Mouse (Mus musculus): ENCODE measurements around the gene Igf1. TPM values are rescaled to one million over a fixed set of nuclear protein-coding genes. Genes with fewer than 3 reads are reported as not detected.

Gene Igf1
- 12.9 and 16.0 TPM in 2 replicates for polyA plus RNA-seq (2015; fragmentation: Nextera tagmentation; extraction: Ambion mirVana)

- Histone ChIP-seq H3K9ac (ENCODE audit: low read depth, low read length) (no peak within 1 kb of the TSS), H3K4me2 (ENCODE audit: low read depth, low read length) (no peak within 1 kb of the TSS), H3K27ac (ENCODE audit: low read length) (no peak within 1 kb of the TSS), H3K27me3 (ENCODE audit: control insufficient read depth, insufficient read depth, low read depth, low read length) (peaks cover 7% of the 10 kb centered on the region), H3K4me1 (ENCODE audit: control insufficient read depth, low read depth, low read length) (no peaks in the 10 kb centered on the region; the same call in 1 of the 2 replicates), H3K9me3 (replicated peaks; ENCODE audit: control insufficient read depth, low read length) (no peaks in the 10 kb centered on the region; the same call in 1 of the 2 replicates), H3K36me3 (ENCODE audit: control insufficient read depth, insufficient read depth) (no peaks in the 10 kb centered on the region), H3K4me3 (ENCODE audit: low read depth, low read length) (no peak within 1 kb of the TSS)
- ATAC-seq (ENCODE audit: low read depth): no peak
- 11% methylated on average over 5 of the region's 5 CpGs for WGBS (ENCODE audit: insufficient replicate concordance)
These were observed at the start of gene Igf1 for GRCm38 (mm10) chr10:87858013-87858806. Gene Igf1 (plus strand): TSS chr10:87858265.

GRCm38 (mm10) chr10:87812157-87813072 is 45.6 kb upstream of the Igf1 start:
- Histone ChIP-seq H3K9me3 (replicated peaks; ENCODE audit: control insufficient read depth, low read length) (no peaks in the 10 kb centered on the region), H3K9ac (ENCODE audit: low read depth, low read length) (no peak overlapping the region), H3K36me3 (ENCODE audit: control insufficient read depth, insufficient read depth) (no peaks in the 10 kb centered on the region), H3K27ac (ENCODE audit: low read length) (no peak overlapping the region), H3K27me3 (ENCODE audit: control insufficient read depth, insufficient read depth, low read depth, low read length) (no peaks in the 10 kb centered on the region), H3K4me3 (ENCODE audit: low read depth, low read length) (no peak overlapping the region), H3K4me2 (ENCODE audit: low read depth, low read length) (no peak overlapping the region), H3K4me1 (ENCODE audit: control insufficient read depth, low read depth, low read length) (no peaks in the 10 kb centered on the region)
- 43% methylated on average over 8 of the region's 8 CpGs for WGBS (ENCODE audit: insufficient replicate concordance)
- ATAC-seq (ENCODE audit: low read depth): no peak

GRCm38 (mm10) chr10:87813073-87813590 is 44.9 kb upstream of the Igf1 start:
- ATAC-seq (ENCODE audit: low read depth): no peak
- WGBS (ENCODE audit: insufficient replicate concordance): 26% methylated on average over 3 of the region's 3 CpGs
- no peak overlapping the region for H3K27ac ChIP-seq (ENCODE audit: low read length)
- H3K9me3 ChIP-seq (replicated peaks; ENCODE audit: control insufficient read depth, low read length): no peaks in the 10 kb centered on the region
- no peak overlapping the region for H3K4me2 ChIP-seq (ENCODE audit: low read depth, low read length)
- H3K27me3 ChIP-seq (ENCODE audit: control insufficient read depth, insufficient read depth, low read depth, low read length): no peaks in the 10 kb centered on the region
- no peak overlapping the region for H3K9ac ChIP-seq (ENCODE audit: low read depth, low read length)
- H3K4me3 ChIP-seq (ENCODE audit: low read depth, low read length): no peak overlapping the region
- no peaks in the 10 kb centered on the region for H3K36me3 ChIP-seq (ENCODE audit: control insufficient read depth, insufficient read depth)
- no peaks in the 10 kb centered on the region for H3K4me1 ChIP-seq (ENCODE audit: control insufficient read depth, low read depth, low read length)

- no peak for ATAC-seq (ENCODE audit: low read depth)
- Histone ChIP-seq H3K9me3 (replicated peaks; ENCODE audit: control insufficient read depth, low read length) (no peaks in the 10 kb centered on the region), H3K4me3 (ENCODE audit: low read depth, low read length) (no peak overlapping the region), H3K27me3 (ENCODE audit: control insufficient read depth, insufficient read depth, low read depth, low read length) (no peaks in the 10 kb centered on the region), H3K27ac (ENCODE audit: low read length) (no peak overlapping the region), H3K4me1 (ENCODE audit: control insufficient read depth, low read depth, low read length) (no peaks in the 10 kb centered on the region), H3K36me3 (ENCODE audit: control insufficient read depth, insufficient read depth) (no peaks in the 10 kb centered on the region), H3K4me2 (ENCODE audit: low read depth, low read length) (no peak overlapping the region), H3K9ac (ENCODE audit: low read depth, low read length) (no peak overlapping the region)
- 70% methylated on average over 4 of the region's 4 CpGs for WGBS (ENCODE audit: insufficient replicate concordance)
These were observed 41.2 kb upstream of the Igf1 start for GRCm38 (mm10) chr10:87816861-87817260.

- H3K4me1 ChIP-seq (ENCODE audit: control insufficient read depth, low read depth, low read length): no peaks in the 10 kb centered on the region
- no peaks in the 10 kb centered on the region for H3K27me3 ChIP-seq (ENCODE audit: control insufficient read depth, insufficient read depth, low read depth, low read length)
- WGBS (ENCODE audit: insufficient replicate concordance): 59% methylated on average over 7 of the region's 7 CpGs
- H3K27ac ChIP-seq (ENCODE audit: low read length): no peak overlapping the region
- no peak overlapping the region for H3K4me2 ChIP-seq (ENCODE audit: low read depth, low read length)
- H3K9me3 ChIP-seq (replicated peaks; ENCODE audit: control insufficient read depth, low read length): no peaks in the 10 kb centered on the region
- no peaks in the 10 kb centered on the region for H3K36me3 ChIP-seq (ENCODE audit: control insufficient read depth, insufficient read depth)
- no peak overlapping the region for H3K9ac ChIP-seq (ENCODE audit: low read depth, low read length)
- no peak for ATAC-seq (ENCODE audit: low read depth)
- H3K4me3 ChIP-seq (ENCODE audit: low read depth, low read length): no peak overlapping the region
These were observed 40.3 kb upstream of the Igf1 start for GRCm38 (mm10) chr10:87817786-87818185.

GRCm38 (mm10) chr10:87821906-87822305 is 36.2 kb upstream of the Igf1 start:
- Histone ChIP-seq H3K9ac (ENCODE audit: low read depth, low read length) (no peak overlapping the region), H3K4me1 (ENCODE audit: control insufficient read depth, low read depth, low read length) (no peaks in the 10 kb centered on the region), H3K27ac (ENCODE audit: low read length) (no peak overlapping the region), H3K4me2 (ENCODE audit: low read depth, low read length) (no peak overlapping the region), H3K27me3 (ENCODE audit: control insufficient read depth, insufficient read depth, low read depth, low read length) (no peaks in the 10 kb centered on the region), H3K4me3 (ENCODE audit: low read depth, low read length) (no peak overlapping the region), H3K36me3 (ENCODE audit: control insufficient read depth, insufficient read depth) (no peaks in the 10 kb centered on the region), H3K9me3 (replicated peaks; ENCODE audit: control insufficient read depth, low read length) (no peaks in the 10 kb centered on the region)
- WGBS (ENCODE audit: insufficient replicate concordance): 53% methylated on average over 10 of the region's 10 CpGs
- ATAC-seq (ENCODE audit: low read depth): no peak

- Histone ChIP-seq H3K36me3 (ENCODE audit: control insufficient read depth, insufficient read depth) (no peaks in the 10 kb centered on the region), H3K27ac (ENCODE audit: low read length) (no peak overlapping the region), H3K27me3 (ENCODE audit: control insufficient read depth, insufficient read depth, low read depth, low read length) (no peaks in the 10 kb centered on the region), H3K9ac (ENCODE audit: low read depth, low read length) (no peak overlapping the region), H3K4me3 (ENCODE audit: low read depth, low read length) (no peak overlapping the region), H3K4me1 (ENCODE audit: control insufficient read depth, low read depth, low read length) (no peaks in the 10 kb centered on the region), H3K9me3 (replicated peaks; ENCODE audit: control insufficient read depth, low read length) (no peaks in the 10 kb centered on the region), H3K4me2 (ENCODE audit: low read depth, low read length) (no peak overlapping the region)
- WGBS (ENCODE audit: insufficient replicate concordance): 59% methylated on average over 2 of the region's 2 CpGs
- no peak for ATAC-seq (ENCODE audit: low read depth)
These were observed 28.1 kb upstream of the Igf1 start for GRCm38 (mm10) chr10:87830012-87830411.

GRCm38 (mm10) chr10:87830639-87831038 is 27.4 kb upstream of the Igf1 start:
- Histone ChIP-seq H3K9ac (ENCODE audit: low read depth, low read length) (no peak overlapping the region), H3K4me2 (ENCODE audit: low read depth, low read length) (no peak overlapping the region), H3K9me3 (replicated peaks; ENCODE audit: control insufficient read depth, low read length) (no peaks in the 10 kb centered on the region), H3K27me3 (ENCODE audit: control insufficient read depth, insufficient read depth, low read depth, low read length) (no peaks in the 10 kb centered on the region), H3K4me3 (ENCODE audit: low read depth, low read length) (no peak overlapping the region), H3K27ac (ENCODE audit: low read length) (no peak overlapping the region), H3K36me3 (ENCODE audit: control insufficient read depth, insufficient read depth) (no peaks in the 10 kb centered on the region), H3K4me1 (ENCODE audit: control insufficient read depth, low read depth, low read length) (no peaks in the 10 kb centered on the region)
- 56% methylated on average over 2 of the region's 2 CpGs for WGBS (ENCODE audit: insufficient replicate concordance)
- no peak for ATAC-seq (ENCODE audit: low read depth)
